Mouse (Mus musculus) liver, adult (tissue): Measurements from ENCODE around the gene Nsdhl.

ENCODE experiments used
- GATA4 ChIP-seq: IDR thresholded peaks from 2 replicates; pipeline ENCODE4 v1.6.1; 2014; ENCODE audit warnings: mild to moderate bottlenecking, low read length; ENCODE audit not compliant: insufficient replicate concordance

The Nsdhl gene

DNA sequence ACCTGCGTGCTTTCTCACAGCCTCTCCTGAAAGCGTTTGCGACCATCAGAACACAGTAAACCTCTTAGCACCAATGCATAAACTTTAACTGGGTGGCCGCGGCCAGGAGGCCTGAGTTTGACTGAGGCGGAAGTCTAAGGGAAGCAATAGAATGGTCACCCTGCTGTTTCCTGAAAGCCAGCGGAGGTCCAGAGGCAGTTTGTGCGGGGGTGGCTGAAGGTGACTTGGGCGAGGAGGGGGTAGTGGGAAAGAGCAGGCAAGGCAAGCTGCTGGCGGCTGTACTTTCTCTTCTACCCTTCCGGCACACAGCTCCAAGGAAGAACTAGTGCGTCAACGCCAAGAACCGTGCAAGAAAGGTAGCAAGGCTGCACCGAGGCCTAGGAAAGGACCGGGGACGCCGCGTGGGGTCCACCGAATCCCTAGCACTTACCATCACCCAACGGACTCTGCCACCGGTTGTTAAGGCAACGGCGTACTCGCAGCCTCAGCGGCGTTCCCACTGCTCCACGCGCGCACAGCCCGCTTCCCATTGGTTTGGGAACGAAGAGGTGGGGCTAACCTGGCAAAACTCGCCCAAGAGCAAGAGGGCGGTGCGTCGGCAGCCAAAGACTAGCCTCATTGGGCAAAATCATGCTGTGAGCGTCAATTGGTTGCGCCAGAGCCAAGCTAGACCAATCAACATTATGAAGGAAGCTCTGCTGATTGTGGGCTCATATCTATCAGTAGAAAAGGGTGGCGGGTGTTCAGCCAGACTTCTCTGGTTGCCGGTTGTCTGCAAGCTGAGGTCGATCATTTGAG lies at the start of gene Nsdhl, which contains the start of gene Cetn2:
Nsdhl (plus strand) TSS at position 674 of the 798 bp plus-strand sequence.
Cetn2 (minus strand) TSS at position 528 of the 798 bp plus-strand sequence.
- no peak for TF ChIP-seq GATA4

DNA sequence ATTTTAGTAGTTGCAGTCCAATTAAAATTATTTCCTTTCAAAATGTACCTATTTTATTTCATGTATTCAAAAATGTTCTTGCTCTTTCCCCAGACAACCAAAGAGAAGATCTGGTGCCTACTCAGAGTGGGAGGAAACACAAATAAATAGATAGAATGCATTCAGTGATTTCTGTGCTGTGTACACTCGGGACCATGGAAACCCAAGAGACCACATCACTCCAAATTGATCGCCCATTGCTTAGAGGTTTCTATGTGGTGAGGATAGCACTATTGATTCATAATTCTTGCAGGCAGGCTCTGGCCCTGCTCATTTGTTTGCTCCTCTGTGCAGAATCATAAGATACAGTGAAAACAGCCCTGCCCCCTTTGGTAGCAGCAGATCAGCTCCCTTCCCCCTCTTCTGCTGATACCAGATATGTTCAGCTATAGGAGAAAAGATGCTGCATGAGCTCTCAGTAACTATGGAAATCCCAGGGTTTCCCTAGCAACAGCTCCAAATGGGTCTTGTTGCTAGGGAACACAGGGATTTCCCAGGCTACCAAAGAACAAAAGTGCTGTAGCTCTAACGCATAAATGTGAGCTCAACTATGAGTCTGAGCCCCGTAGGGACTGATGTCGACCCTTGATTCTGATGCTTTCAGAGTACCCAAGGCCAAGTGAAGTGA lies 22.8 kb upstream of the Nsdhl start:
- TF ChIP-seq GATA4 = no peak

DNA sequence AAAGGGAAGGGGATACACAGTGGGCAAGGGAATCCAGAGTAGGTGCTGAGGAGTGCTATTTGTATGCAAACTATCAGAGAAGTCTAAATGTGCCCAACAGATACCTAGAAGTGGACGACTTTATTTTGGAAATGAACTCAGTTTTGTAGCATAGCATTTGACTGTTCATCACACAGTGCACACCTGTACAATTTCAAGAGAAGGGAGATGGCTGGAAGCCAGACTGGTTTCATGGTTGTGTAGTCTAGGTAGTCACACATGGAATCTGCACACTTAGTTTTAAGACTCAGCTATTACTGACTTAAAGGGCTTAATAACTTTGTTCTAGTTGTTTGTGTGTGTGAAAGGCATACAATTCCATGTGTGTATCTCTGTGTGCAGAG lies 22.3 kb upstream of the Nsdhl start:
- no peak for TF ChIP-seq GATA4

DNA sequence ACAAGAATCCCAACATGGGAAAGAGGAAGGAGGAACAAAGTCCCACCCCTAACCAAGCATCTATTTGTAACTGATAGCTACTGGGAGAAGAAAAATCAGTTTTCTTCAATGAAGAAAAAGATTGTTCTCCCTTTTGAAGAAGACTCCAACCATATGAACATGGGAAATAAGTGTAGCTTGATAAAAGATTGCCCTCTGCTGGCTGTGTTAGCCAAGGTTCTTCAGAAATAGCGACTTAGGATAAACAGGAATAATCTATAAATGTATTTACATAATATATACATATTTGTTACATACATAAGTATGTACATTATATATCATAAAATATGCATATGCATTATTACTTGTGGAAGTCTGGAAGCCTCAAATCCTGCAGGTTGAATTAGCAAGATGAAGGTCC lies 15.8 kb upstream of the Nsdhl start:
- TF ChIP-seq GATA4 = no peak

DNA sequence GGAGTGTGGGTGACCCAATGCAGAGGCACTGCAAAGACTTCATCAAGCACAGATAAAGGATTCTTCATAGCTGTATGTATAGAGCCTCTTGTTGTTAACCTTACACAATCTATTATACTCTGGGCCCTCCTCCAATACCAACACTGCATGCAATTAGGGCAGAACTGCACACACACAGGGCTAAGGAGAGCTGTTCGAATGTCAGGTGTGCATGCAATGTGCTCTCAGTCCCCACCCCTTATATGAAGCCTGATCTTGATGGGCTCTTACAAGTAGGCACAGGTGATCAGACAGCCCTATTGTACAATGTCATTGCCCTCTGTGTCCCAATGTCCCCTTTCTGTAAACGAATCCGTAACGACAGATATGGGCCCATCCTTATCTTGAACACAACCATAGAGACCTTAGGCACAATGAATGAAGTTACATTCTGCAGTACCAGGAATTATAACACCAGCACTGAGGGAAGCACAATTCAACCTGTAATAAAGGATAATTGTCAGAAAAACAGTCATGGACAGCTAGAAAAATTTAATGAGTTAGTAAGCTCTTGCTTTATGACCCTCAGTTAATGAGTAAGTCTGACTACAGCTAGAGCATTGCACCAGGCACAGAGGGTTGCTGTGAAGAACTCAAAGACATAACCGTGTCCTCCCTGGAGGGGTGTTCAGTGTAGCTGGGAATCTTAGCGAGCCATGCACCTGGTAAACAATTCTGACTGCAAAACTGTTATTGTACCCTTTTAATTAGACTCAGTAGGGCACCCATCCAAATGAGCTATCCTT lies 10.5 kb upstream of the Nsdhl start:
- TF ChIP-seq GATA4 = no peak

DNA sequence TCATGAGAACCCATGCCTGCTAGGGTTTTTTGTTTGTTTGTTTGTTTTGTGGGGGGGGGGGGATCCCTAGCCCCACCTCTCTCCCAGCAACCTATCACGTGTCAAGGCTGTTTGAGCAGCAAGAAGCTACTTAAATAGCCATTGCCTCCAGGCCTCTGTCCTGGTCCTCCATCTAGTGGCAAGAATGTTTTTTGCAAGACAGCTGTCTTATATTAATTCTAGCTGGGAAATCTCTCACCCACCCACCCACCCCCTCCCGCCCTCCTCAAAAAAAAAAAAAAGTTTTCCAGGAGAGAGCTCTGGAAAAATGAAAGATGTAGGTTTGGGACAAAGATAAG lies 10.0 kb upstream of the Nsdhl start:
- TF ChIP-seq GATA4 = no peak

DNA sequence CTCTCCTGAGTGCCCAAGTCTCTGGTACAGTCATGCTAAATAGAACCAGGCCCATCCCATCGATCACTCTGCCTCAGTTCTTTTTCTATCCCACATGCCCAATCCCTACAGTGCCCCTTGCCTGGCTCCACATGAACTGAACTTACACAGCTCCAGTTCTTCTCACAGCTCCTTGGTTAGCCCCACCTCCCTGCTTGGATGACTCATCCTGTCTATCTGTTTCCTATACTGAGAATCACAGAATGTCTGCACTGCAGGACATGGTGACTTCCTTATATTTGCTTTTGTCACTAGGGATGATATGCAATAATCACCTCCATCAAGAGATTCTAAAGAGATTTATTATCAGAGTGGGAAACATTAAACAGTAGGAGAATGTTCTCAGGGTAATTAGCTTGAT lies 6.7 kb upstream of the Nsdhl start:
- no peak for TF ChIP-seq GATA4

DNA sequence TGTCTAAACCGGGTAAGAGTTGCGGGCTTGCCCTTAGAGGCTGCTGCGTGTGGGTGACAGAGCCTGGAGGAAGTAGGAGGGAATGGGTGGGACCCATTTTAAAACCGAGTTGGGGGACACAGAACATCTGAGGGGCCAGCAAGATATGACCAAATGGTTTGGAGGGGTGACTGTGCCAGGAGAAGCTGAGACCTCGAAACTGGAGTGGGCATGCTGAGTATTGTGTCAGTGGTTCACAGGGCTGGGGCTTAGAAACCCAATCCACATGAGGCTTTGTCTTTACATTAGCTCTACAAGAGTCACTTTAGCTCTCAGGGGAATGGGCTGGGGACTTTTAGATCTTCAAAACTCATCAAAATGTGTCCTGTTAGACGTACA lies 314 bp downstream of the Nsdhl start:
- no peak for TF ChIP-seq GATA4

DNA sequence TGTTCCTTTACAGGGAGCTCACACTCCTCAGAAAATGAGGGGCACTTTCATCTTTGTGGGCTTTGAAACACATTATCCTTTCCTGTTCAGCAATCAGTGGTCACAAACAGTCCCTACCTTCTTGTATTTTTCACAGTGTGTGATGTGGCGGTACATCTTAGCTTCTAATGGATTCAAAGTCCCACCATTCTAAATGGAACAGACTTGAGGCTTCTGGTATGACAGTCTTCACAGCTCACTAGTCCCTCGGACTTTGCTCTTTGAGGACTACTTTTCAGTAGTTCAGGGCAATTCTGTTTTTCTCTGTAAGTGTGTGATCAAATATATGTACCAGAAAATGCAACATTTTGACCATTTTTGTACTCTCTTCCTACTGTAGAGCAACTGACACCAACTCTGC lies 3.0 kb downstream of the Nsdhl start:
- TF ChIP-seq GATA4 = no peak

DNA sequence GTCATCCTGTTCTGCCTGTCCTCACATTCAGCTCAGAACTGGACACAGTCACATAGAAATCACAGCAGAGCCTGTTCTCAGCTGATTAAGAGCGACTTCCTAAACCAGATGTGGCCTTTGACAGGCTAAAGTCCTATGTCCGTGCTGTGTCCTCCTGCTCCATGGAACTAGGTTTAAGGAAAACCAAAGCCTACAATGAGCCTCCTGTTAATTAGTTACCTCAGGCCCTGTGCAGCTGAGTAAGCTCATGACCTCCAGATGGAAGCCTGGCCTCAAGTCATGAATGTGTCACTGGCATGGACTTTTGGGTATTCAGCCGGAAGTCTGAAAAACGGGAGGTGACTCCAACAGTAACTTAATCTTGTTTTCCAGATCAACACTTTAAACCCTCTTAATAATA lies 35.1 kb downstream of the Nsdhl start:
- no peak for TF ChIP-seq GATA4

DNA sequence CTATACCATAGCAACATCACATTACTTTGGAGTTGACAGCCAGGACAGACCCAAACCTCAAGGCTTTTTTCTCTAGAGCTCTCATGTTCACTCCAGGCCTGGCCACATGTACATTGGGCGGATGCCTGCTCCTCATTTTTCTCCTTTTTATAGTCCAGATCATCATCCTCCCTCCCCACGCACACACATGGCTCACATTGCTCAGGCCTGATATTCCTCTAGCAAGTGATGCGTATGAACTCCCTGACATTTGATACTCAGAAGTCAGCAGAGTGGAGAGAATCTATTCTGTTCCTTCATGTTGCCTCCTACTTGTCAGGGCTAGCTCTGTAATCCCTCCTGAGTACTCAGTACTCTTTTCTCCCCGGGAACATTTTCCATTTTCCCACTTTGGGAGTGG lies 38.1 kb downstream of the Nsdhl start:
- TF ChIP-seq GATA4 = no peak

DNA sequence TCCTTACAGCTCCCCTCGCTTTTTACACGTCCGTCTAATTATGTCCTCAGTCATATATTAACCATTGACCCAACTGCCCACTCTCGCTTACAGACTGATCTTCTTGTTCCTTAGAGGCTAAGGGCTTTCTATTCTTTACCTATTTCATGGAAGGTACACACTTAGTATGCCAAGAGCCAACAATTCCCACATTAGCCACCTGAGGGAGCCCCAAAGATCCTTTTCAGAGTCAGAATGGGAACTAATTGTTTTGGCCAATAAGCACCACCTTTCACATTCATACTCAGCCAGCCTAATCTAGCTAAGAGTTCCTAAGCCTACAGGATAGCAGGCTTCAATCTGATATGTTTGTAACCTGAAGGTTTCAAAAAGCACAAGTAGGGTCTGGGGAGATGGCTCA lies 42.1 kb downstream of the Nsdhl start:
- no peak for TF ChIP-seq GATA4

DNA sequence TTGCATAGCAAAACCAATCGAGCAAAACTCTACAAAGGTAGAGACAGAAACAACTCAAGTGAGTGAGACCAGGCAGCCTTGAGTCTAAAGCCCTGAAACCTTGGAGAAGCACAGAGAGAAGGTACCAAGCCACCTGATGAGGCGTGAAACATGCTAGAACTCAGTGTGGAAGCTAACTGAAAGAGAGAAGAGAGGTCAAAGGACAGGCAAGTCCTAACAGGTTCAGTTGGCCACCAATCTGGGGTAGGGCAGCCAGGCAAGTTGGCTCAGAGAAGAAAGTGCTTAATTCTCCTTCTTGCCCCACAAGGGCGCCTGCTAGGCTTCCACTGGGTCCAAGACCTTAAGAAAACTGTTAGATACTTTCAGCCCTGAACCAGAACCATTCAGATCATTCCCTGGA lies 43.2 kb downstream of the Nsdhl start:
- TF ChIP-seq GATA4 = no peak

DNA sequence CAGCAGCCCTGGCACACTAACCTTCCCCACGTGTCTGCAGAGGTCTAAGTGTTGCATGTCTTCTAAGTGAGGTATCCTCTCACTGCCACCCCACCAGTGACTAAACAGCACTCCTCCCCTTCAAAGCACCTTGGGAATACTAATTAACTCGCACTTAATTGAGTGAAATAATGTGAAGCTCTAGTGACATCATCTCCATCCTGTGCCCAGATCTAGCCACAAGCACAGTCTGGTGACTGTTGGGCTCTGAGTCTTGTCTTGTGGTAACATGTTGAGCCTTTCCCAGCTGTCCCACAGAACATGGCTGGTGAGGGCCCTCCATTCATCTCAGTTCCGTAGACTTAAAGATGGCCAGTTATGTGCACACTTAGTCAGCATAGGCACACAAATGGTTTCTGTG lies 44.4 kb downstream of the Nsdhl start:
- TF ChIP-seq GATA4 = no peak

DNA sequence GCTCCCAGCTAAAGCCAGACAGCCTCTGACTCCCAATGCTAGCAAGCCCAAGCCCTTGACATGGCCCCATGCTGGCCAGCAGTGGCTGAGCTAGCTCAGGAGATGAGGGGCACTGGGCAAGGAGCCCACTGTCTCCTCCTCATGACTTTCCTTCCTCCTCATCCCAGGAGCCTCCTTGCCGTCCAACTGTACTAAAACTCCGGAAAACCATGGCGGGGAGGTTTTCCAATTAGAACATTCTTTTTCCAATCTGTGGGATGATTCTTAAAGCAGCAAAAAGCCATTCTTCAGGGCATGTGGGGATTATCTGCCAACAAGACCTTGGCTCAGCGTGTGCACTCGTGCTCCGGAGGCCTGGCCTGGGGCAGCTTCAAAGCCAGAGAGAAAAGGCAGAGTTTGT lies 64.5 kb downstream of the Nsdhl start:
- no peak for TF ChIP-seq GATA4

DNA sequence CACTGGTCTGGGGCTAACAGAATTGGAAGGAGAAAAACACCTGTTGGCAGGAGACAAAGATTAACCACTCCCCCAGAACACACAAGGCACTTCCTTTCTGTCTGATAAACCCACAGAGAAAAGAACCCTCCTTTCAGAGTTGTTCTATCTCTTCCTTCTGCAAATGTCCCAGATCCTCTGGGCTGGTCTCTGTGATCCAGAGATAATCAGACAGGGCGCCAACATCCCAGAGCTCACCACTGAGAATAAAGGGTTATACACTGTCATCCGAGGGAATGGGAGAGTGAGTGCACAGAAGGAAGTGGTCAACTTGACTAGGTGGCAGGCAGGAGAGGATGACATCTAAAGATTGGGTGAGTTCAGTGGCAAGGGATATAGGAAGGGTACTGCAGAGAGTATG lies 67.2 kb downstream of the Nsdhl start:
- TF ChIP-seq GATA4 = no peak

DNA sequence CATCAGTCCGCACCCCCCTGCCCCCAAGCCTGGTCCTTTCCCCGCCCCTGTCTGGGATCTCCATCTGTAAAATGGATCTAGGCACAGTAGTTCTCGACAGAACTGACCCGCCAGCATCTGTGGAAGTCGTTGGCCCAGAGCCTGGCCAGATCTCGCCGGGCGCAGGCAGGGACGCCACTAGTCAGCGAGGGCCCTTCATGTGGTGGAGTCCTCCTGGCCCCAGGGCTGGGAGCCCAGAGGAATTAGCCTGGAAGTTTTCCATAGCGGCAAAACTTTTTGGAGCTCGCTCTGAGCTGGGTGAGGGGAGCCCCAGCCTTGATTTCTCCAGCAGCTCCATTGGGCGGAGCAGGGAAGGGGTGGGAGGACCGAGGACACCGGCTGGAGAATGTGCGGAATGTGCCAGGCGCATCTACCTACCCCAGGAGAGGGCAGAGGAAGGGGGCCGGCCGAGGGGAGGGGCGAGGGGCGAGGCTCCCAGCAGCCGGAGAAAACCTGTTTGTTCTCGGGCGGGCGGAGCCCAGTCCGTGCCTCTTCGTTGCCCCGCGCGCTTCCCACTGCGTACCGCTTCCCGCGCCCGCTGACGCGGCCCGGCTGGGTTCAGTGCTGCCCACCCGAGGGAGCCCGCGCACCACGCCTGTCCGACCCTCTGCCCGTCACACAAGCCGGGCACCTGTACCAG lies 68.6 kb downstream of the Nsdhl start, which contains the start of gene Zfp185:
Zfp185 (plus strand) TSS at position 499 of the 679 bp plus-strand sequence.
- no peak for TF ChIP-seq GATA4
